Mouse (Mus musculus) retina, embryonic 14.5 days (tissue): ENCODE results near the gene Sult1c2.
"Not testable (repeated sequence)": the region's sequence is repeated elsewhere in the genome, so short reads cannot be mapped to it uniquely, and the experiment has no call there.

Experiments used
- DNase-seq: peaks from one replicate; pipeline ENCODE4 v3.0.0-alpha.2; 2015; ENCODE audit warnings: low spot score

Gene Sult1c2

DNA sequence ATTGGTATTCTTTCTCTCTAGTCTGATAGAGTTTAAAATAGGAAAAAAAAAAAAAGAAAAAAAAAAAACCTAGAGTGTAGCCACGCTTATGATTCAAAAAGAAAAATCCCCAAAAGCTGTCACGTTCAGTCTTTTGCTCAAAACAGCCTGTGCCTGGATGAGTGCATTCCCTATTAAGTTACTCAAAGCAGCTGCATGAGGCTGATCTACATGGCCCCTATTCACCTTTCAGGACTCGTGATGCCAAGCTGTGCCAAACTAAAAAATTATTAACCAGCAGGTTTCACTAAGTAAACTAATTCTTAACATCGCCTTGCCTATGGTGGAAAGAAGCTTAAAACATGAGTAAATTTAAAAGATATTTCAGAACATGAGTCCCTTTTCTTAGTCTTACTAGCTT is at the start of gene Sult1c2:
TSS of gene Sult1c2 (minus strand) at position 134 of the 400 bp plus-strand sequence.
- no peak for DNase-seq

DNA sequence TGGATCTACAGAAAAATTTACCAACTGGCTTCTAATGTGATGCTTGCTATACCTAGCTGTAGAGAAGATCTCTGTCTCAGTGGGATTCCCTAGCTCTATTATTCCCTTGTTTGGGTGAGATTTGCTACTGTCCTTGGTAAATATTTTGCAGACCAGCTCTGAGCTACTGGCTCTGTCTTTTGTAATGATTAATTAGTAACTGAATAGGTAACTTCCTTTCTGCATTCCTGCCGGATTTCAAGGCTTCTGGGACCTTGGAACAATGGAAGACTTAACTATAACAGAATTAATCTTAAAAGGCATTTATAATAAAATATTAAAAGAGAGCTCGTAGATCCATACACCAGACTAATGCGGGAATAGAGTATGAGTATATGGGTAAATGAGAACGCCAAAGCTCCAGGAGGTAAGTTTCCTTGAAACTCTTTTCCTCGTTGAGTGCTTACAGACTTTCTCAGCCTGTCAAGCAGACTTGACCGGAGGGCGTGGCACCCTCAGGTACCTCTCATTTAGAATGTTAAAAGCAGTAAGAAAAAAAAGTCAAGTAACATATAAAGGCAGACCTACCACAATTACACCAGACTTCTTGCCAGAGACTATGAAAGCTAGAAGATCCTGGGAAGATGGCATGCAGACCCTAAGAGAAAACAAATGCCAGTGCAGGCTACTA is 33.0 kb upstream of the Sult1c2 start:
- not testable (repeated sequence) for DNase-seq

DNA sequence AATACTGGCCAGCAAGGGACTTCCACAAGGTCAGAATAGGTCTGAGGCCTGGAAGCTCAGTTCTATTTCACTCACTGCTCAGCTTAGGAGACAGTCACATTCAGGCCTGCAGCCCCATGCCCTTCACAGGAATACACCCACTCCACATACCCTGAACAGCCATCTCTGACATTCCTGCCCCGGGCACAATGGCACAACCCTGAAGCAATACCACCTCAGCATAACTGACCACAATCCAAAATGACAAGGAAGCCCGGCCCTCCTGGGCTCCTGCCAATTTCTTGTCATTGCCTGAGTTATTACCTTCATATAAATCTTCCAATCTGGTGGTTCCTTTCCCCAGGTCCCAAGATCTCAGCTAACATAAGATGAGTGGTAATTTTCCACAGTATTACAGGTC is 28.3 kb upstream of the Sult1c2 start:
- no peak for DNase-seq

DNA sequence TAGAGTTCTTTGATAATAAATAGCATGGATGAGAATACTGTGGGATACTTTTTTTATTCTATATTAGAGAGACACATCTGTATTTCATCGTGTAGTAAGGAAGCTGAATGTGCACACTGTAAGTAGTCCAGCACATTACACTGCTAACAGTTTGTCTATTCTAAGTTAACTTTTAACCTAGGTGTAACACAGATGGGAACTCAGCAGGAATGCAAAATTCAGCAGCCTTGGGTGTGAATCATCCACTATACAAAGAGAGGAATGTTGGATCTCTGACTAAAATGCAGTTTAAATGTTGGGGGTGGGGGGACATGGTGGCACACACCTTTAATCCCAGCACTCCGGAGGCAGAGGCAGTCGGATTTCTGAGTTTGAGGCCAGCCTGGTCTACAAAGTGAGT is 26.1 kb upstream of the Sult1c2 start:
- no peak for DNase-seq

DNA sequence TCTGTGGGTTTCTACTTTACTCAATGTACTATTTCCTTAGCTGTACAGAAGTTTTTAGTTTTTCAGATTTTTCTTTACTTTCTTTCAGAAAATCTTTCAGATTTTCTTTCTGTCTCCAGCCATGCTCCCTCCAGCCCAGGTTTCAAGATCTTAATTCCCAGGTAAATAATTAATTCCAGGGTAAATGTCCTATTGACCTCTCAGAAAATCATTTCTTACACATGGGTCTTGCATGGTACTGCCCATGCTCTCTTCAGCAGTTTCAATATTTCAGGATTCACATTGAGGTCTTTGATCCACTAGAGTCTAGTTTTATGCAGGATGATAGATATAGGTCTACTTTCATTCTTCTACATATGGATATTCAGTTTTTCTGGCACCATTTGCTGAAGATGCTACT is 23.8 kb upstream of the Sult1c2 start:
- no peak for DNase-seq

DNA sequence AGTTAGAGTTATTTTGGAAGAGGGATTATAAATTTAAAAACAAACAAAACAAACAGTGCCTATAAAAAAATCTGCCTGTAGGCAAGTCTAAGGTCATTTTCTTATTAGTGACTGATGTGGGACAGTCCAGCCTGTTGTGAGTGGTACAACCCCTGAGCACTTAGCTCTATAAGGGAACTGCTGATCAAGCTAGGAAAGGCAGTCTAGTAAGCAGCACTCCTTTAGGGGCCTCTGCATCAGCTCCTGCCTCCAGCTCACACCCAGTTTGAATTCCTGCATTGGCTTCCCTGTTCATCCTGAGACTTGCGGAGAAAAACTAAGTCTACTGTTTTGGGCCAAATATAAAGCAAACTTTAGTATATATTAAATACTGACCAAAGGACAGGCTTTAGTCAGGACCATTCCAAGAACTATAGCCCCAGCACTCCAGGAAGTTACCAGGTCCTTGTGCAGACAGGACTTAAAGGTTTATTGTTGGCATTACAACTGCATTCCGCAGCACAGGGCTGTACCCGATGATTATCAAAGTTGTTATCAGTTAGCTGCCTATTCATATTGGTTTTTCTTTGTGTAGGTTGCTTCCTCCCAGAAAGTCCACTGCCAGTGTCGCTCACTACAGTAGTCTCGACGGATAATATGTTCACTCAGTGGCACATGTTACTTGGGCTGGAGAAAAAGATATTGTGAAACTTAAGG is 19.3 kb upstream of the Sult1c2 start:
- DNase-seq = no peak

DNA sequence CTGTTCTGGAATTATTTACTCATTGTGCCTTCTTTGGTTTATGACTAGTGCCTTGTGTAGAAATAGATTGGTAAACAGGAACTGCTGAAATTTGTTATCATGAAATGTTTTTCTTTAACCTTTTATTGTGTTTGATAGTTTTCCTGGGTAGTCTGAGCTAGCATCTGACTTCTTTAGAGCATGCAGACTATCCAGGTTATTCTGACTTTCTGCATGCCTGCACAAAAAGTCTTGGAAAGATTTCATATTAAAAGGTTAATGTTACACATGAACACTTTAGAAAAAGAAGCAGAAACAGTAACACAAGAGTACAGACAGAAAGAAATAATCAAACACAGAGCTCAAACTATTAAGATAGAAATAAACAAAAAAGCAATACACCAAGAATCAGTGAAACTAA is 14.4 kb upstream of the Sult1c2 start:
- DNase-seq = no peak

DNA sequence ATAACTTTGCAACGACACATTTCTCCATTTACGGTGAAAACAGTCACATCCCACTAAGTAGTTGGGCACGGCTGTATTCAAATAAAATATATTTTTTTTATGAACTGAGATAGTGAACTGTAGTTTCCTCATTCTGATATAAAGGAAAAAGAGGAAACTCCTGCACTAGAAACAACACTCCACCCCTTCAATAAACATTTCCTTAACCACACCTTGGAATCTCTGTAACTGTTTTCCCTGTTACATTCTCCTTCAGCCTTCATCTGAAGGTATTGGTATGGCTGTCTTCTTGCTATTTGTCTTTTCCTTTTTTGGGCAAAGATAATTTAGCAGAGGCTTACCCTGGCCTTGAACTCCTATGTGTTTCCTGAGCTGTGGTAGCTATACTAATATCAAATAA is 8.9 kb upstream of the Sult1c2 start:
- no peak for DNase-seq

DNA sequence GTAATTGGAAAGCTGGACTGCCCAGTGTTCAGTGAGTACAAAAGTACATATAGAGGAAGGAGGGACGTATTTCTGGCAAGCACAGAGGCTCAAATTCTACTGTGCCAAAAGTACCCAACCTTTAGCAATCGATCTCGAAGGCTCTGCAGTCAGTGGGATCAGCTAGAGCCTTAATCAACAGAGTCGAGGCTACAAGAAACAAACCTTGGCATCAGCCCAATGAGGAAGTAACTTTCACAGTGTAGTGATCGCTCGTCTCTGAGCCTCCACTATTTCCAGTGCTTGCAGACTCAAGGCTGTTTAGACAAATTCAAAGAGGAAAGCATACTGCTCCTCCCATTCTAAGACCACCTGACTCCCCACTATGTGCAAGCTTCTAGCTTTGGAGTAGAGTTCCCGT is 343 bp downstream of the Sult1c2 start:
- no peak for DNase-seq

DNA sequence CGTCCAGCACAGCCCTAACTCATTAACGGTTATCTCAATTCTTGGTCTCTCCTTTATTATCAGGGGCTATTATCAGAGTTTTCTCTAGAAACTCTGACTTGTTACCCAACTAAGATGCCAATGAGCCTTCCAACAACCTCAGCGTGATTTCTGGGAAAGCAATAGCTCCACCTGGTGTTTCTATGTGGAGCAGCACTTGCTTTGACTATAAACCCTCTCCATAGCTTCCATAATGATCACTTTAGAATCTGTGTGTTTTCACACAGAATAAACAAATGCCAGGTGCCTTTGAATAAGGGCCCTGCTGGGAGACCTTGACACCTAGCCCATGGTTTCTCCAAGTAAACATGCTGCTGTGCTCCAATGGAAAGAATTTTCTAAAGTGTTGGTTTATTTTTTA is 12.8 kb downstream of the Sult1c2 start:
- DNase-seq = peak; percentile 70

DNA sequence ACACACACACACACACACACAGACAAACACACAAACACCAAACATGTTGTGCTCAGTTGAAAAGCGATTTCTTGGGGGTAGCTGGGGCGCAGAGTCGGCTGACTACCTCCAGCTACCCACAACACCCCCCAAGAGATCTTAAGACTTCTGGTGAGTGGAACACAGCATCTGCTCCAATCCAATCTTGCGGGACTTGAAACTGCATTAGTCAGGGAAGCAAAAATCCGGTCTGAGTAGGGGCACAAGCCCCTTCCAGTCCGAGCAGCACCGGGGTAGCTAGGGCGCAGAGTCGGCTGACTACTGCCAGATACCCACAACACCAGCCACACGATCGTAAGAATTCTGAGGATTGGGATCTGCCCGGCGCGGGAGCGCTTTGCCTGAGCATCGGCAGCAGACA is 42.2 kb downstream of the Sult1c2 start:
- DNase-seq = not testable (repeated sequence)

DNA sequence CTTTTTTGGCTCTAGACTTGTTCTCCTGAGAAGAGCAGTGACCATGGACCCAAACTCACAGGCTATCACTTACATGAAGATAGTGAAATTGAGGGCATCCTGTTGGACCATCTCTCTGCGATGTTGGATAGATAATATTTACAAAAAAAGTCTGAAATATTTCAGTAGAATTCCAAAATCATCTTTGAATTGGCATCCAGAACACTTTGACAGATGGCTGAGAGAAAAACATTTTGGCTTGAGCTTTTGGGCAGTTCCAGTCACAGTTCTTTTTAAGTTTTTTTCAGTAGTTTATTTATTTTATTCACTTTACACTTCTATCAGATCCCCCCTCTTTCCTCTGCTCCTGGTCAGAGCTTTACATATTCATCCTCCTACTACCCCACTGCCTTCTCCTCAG is 62.8 kb downstream of the Sult1c2 start:
- DNase-seq = no peak
